13 mouse cellular contexts compared by ENCODE assay signal in genomic region chr6:84472287-84472686, GRCm38 (mm10).
DNase-seq lines count a peak whose midpoint lies in the region; ATAC-seq and TF ChIP-seq lines count a peak whose summit lies in the region.
"Had no signal": no experiment of that assay in that cellular context is flagged by ENCODE, and none has a peak within 500 bp of the region (broad histone marks: within the 10 kb centered on the region; RNA-seq: fewer than 3 reads in every experiment).

No protein-coding gene starts in this region.

- H3K27ac ChIP-seq in liver, postnatal 0 days (ENCODE audit: low read depth), result no peak overlapping the region
- no peak overlapping the region for H3K27ac ChIP-seq in liver, embryonic 11.5 days (ENCODE audit: low read depth, low read length)
- H3K27ac ChIP-seq in intestine, postnatal 0 days (ENCODE audit: low read depth, low read length), result no peak overlapping the region
- H3K27ac ChIP-seq: midbrain, embryonic 10.5 days; stomach, embryonic 15.5 days had no signal

- TF ChIP-seq CTCF in liver, postnatal 0 days (IDR thresholded peaks at IDR 0.05; ENCODE audit: low read depth), result peak; percentile 44
- TF ChIP-seq CTCF in intestine, postnatal 0 days (IDR thresholded peaks at IDR 0.05; ENCODE audit: low read depth), result peak; percentile 80

- no peak overlapping the region for H3K9ac ChIP-seq in liver, postnatal 0 days (replicated peaks)
- no peak overlapping the region for H3K9ac ChIP-seq in liver, embryonic 11.5 days (ENCODE audit: low read depth, low read length)
- H3K9ac ChIP-seq in intestine, postnatal 0 days (ENCODE audit: low read depth, low read length), result no peak overlapping the region
- H3K9ac ChIP-seq: stomach, embryonic 15.5 days had no signal

- peak; percentile 3 to 8 for DNase-seq in heart, adult 18-20 months
- DNase-seq in heart, postnatal 4 days, result no peak
- DNase-seq in liver, postnatal 0 days, result no peak
- no peak for DNase-seq in liver, embryonic 11.5 days (ENCODE audit: low spot score)
- DNase-seq in MN1 (ENCODE audit: low spot score), result peak; percentile 10
- DNase-seq in frontal cortex, postnatal 14 days (ENCODE audit: low spot score in 2 of 2), result no peak
- no peak for DNase-seq in B cell, adult 2 months
- DNase-seq: cerebellum, adult 11-12 months; lung, adult 2 months; right cerebral cortex, postnatal 4 days had no signal

- WGBS in liver, postnatal 0 days (ENCODE audit: insufficient replicate concordance), result 20% methylated on average over 3 of the region's 3 CpGs
- WGBS in liver, embryonic 11.5 days, result 30% methylated on average over 3 of the region's 3 CpGs
- 33% methylated on average over 3 of the region's 3 CpGs for WGBS in intestine, postnatal 0 days

- H3K9me3 ChIP-seq in liver, postnatal 0 days (ENCODE audit: low read length), result no peaks in the 10 kb centered on the region
- no peaks in the 10 kb centered on the region for H3K9me3 ChIP-seq in liver, embryonic 11.5 days (ENCODE audit: control insufficient read depth, low read length)
- no peaks in the 10 kb centered on the region for H3K9me3 ChIP-seq in intestine, postnatal 0 days (ENCODE audit: control insufficient read depth)
- H3K9me3 ChIP-seq: midbrain, embryonic 10.5 days; stomach, embryonic 15.5 days had no signal

- H3K4me2 ChIP-seq in liver, postnatal 0 days (ENCODE audit: low read depth, low read length), result no peak overlapping the region
- no peak overlapping the region for H3K4me2 ChIP-seq in liver, embryonic 11.5 days
- H3K4me2 ChIP-seq in intestine, postnatal 0 days (replicated peaks; ENCODE audit: low read depth), result no peak overlapping the region
- H3K4me2 ChIP-seq: stomach, embryonic 15.5 days had no signal

- H3K27me3 ChIP-seq in liver, postnatal 0 days (ENCODE audit: insufficient read depth, low read length), result no peaks in the 10 kb centered on the region
- no peaks in the 10 kb centered on the region for H3K27me3 ChIP-seq in liver, embryonic 11.5 days (replicated peaks; ENCODE audit: control insufficient read depth, insufficient read depth, low read length)
- no peaks in the 10 kb centered on the region for H3K27me3 ChIP-seq in intestine, postnatal 0 days (replicated peaks; ENCODE audit: control insufficient read depth, insufficient read depth, low read length)
- H3K27me3 ChIP-seq: stomach, embryonic 15.5 days had no signal

- no peak overlapping the region for H3K4me3 ChIP-seq in liver, postnatal 0 days (ENCODE audit: low read depth, low read length)
- H3K4me3 ChIP-seq in liver, embryonic 11.5 days (ENCODE audit: low read depth, low read length), result no peak overlapping the region
- no peak overlapping the region for H3K4me3 ChIP-seq in intestine, postnatal 0 days (ENCODE audit: low read depth, low read length)
- H3K4me3 ChIP-seq: midbrain, embryonic 10.5 days; stomach, embryonic 15.5 days had no signal

- no peaks in the 10 kb centered on the region for H3K4me1 ChIP-seq in liver, postnatal 0 days (ENCODE audit: insufficient read depth)
- no peaks in the 10 kb centered on the region for H3K4me1 ChIP-seq in liver, embryonic 11.5 days (replicated peaks; ENCODE audit: control insufficient read depth, insufficient read depth, low read length)
- no peaks in the 10 kb centered on the region for H3K4me1 ChIP-seq in intestine, postnatal 0 days (replicated peaks; ENCODE audit: control insufficient read depth, insufficient read depth, low read length)
- H3K4me1 ChIP-seq: stomach, embryonic 15.5 days had no signal

- no peak for TF ChIP-seq EP300 in liver, postnatal 0 days (IDR thresholded peaks at IDR 0.05; ENCODE audit: low read depth)

- no peak for ATAC-seq in liver, postnatal 0 days
- ATAC-seq in liver, embryonic 11.5 days (replicated peaks; ENCODE audit: low FRiP score), result no peak
- peak; percentile 36 for ATAC-seq in intestine, postnatal 0 days

- H3K36me3 ChIP-seq in liver, postnatal 0 days (replicated peaks; ENCODE audit: insufficient read depth, low read length), result no peaks in the 10 kb centered on the region
- no peaks in the 10 kb centered on the region for H3K36me3 ChIP-seq in liver, embryonic 11.5 days (ENCODE audit: control insufficient read depth, insufficient read depth, low read length)
- H3K36me3 ChIP-seq in intestine, postnatal 0 days (ENCODE audit: control insufficient read depth, insufficient read depth), result no peaks in the 10 kb centered on the region
- H3K36me3 ChIP-seq: midbrain, embryonic 10.5 days; stomach, embryonic 15.5 days had no signal

Comparison
In these comparisons a context has a peak if more than half of its experiments do, and no peak if none do; other contexts are left out.
1. DNase-seq: peak in heart, adult 18-20 months (2 of 2) and MN1 (single experiment); none in heart, postnatal 4 days (single experiment), liver, postnatal 0 days (single experiment), liver, embryonic 11.5 days (single experiment), frontal cortex, postnatal 14 days (0 of 2) and B cell, adult 2 months (0 of 2).